Mouse (Mus musculus): ENCODE results near the gene Mael. TPM values are rescaled to one million over a fixed set of nuclear protein-coding genes. Genes with fewer than 3 reads are reported as not detected.

Gene Mael
- polyA plus RNA-seq (2015; fragmentation: Nextera tagmentation; extraction: Ambion mirVana): not detected in 2 replicates

GRCm38 (mm10) chr1:166238315-166238969, at the start of gene Mael:
TSS of gene Mael (minus strand) at chr1:166238747.

GRCm38 (mm10) chr1:166253898-166254894, 15.6 kb upstream of the Mael start, which contains the start of gene Ildr2:
TSS of gene Ildr2 (plus strand) at chr1:166254139.

Other genes starting within 250 kb of the Mael start
- 8.1 and 11.2 TPM in 2 replicates for gene Pou2f1, start 236.1 kb downstream of the Mael start, polyA plus RNA-seq (2015; fragmentation: Nextera tagmentation; extraction: Ambion mirVana)
- gene Dusp27, start 110.8 kb downstream of the Mael start, polyA plus RNA-seq (2015; fragmentation: Nextera tagmentation; extraction: Ambion mirVana): 0.19 and 0.48 TPM in 2 replicates
- gene Gpa33, start 108.5 kb downstream of the Mael start, polyA plus RNA-seq (2015; fragmentation: Nextera tagmentation; extraction: Ambion mirVana): 0.54 and 0.58 TPM in 2 replicates
- gene Ildr2, start 15.4 kb upstream of the Mael start, polyA plus RNA-seq (2015; fragmentation: Nextera tagmentation; extraction: Ambion mirVana): 1.4 and 2.3 TPM in 2 replicates
- 26.5 and 30.1 TPM in 2 replicates for gene Tada1, start 140.3 kb upstream of the Mael start, polyA plus RNA-seq (2015; fragmentation: Nextera tagmentation; extraction: Ambion mirVana)
- gene Pogk, start 171.1 kb upstream of the Mael start, polyA plus RNA-seq (2015; fragmentation: Nextera tagmentation; extraction: Ambion mirVana): 5.1 and 5.4 TPM in 2 replicates